Mouse (Mus musculus) liver, embryonic 12.5 days (tissue): ENCODE data around the gene Sez6l. TPM values are rescaled to one million over a fixed set of nuclear protein-coding genes. Genes with fewer than 3 reads are reported as not detected.
A peak's percentile ranks its signal among the peaks of the same experiment; 100 is the strongest.

Source experiments
- ATAC-seq: fragments of 200-750 bp; cut with Nextera tagmentation; 2 replicates; pipeline ENCODE4 v1.8.0; 2017; ENCODE audit warnings: moderate number of reproducible peaks, mild to moderate bottlenecking, moderate library complexity
- H3K27ac ChIP-seq: fragments of 300-500 bp; sonication (generic); 2 replicates; pipeline ENCODE4 v1.5.1; 2016; ENCODE audit warnings: mild to moderate bottlenecking
- H3K27me3 ChIP-seq: fragments of 300-500 bp; sonication (generic); replicated peaks from 2 replicates; pipeline ENCODE4 v1.6.1; 2016; ENCODE audit warnings: mild to moderate bottlenecking, moderate library complexity
- H3K36me3 ChIP-seq: fragments of 300-500 bp; sonication (generic); 2 replicates; pipeline ENCODE4 v1.6.1; 2016; ENCODE audit warnings: mild to moderate bottlenecking, moderate library complexity
- H3K4me1 ChIP-seq: fragments of 300-500 bp; sonication (generic); 2 replicates; pipeline ENCODE4 v1.6.1; 2016
- H3K4me2 ChIP-seq: fragments of 300-500 bp; sonication (generic); 2 replicates; pipeline ENCODE4 v1.6.1; 2016; ENCODE audit warnings: mild to moderate bottlenecking, moderate library complexity
- H3K4me3 ChIP-seq: fragments of 300-500 bp; sonication (generic); 2 replicates; pipeline ENCODE4 v1.5.1; 2016; ENCODE audit warnings: mild to moderate bottlenecking, moderate library complexity
- H3K9ac ChIP-seq: fragments of 300-500 bp; sonication (generic); 2 replicates; pipeline ENCODE4 v1.6.1; 2016; ENCODE audit warnings: mild to moderate bottlenecking, moderate library complexity
- H3K9me3 ChIP-seq: fragments of 300-500 bp; sonication (generic); replicated peaks from 2 replicates; pipeline ENCODE4 v1.6.1; 2016; ENCODE audit warnings: mild to moderate bottlenecking, moderate library complexity
- WGBS: fragments of 180-500 bp; shearing (Covaris S2); methylation state at CpG from one replicate; pipeline ENCODE4 v1.1.7; 2016; ENCODE audit not compliant: insufficient replicate concordance; 5-methylcytosine and 5-hydroxymethylcytosine counted together
- polyA plus RNA-seq: library from polyadenylated mRNA; unstranded; fragments of >200 nt; fragmentation: Nextera tagmentation; extraction: Ambion mirVana; gene quantifications from 2 replicates; pipeline ENCODE4 v1.2.1, GENCODE M21; 2016

The Sez6l gene
- polyA plus RNA-seq: 0.06 and 0.10 TPM in 2 replicates

DNA sequence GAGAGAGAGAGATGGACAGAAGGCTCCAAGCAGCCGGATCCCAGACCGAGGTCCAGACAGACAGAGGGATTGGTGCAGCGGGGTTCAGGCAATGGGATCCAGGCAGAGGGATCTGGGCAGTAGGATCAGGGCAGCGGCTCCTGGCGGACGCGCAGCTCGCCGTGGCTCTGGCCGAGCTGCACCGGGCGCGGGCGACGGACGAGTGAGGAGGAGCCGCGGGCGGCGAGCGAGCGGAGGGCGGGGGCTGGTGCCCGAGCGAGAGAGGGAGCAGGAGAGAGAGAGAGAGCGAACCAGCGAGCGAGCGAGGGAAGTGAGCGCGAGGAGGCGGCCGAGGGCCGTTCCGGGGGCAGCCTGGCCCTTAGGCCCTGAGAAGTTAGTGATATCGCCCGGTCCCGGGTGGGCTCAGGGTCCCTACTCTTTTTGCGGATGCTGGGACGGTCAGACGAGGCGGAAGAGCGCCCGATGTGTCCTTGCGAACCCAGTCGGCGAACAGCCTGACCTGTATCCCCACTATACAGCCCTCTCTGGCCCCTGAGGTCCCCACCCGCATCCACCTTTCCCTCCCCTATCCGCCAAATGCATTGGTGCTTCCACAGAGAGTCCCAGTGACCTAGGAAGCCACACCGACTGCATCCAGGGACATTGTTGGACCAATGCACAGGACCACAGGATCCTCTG, at the start of gene Sez6l:
Gene Sez6l (minus strand): TSS at position 193 of the 678 bp plus-strand sequence.
- Histone ChIP-seq H3K4me3 (peak within 1 kb of the TSS; percentile 15; the same call in 1 of the 2 replicates), H3K4me2 (peak within 1 kb of the TSS; percentile 47), H3K27ac (no peak within 1 kb of the TSS), H3K27me3 (peaks cover 64% of the 10 kb centered on the region), H3K36me3 (no peaks in the 10 kb centered on the region), H3K9me3 (no peaks in the 10 kb centered on the region), H3K9ac (no peak within 1 kb of the TSS), H3K4me1 (no peaks in the 10 kb centered on the region)
- 3% methylated on average over 50 of the region's 50 CpGs for WGBS
- no peak for ATAC-seq

DNA sequence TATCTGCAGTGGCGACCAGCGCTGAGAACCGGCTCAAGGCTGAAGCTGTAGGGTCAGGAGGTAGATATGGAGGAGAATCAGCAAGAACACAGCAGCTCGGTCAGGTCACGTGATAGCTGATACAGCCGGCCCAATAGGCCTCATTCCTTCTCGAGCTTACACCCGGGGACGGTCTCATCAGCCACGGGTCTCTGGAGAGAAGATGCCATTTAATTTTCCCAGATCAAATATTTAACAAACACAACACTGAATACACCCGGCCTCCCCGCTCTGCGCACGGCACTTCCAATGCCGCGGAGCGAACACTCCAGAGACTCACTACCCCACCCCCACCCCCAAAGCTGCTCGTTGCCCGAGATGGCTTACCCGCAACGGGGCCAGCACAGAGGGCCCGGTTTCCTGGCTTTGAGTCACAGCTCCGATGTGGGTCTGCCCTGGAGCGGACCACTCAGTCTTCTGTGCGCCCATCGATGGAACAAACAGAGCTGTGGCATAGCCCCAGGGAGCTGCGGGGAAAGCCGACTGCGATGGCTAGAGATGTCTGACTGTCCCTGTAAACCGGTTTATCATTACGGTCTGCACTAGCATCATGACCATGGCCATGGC, 48.7 kb upstream of the Sez6l start:
- Histone ChIP-seq H3K36me3 (no peaks in the 10 kb centered on the region), H3K4me2 (peak overlapping the region; percentile 9; the same call in 1 of the 2 replicates), H3K4me1 (no peaks in the 10 kb centered on the region), H3K27me3 (no peaks in the 10 kb centered on the region; the same call in 1 of the 2 replicates), H3K9ac (no peak overlapping the region), H3K9me3 (no peaks in the 10 kb centered on the region), H3K4me3 (no peak overlapping the region), H3K27ac (no peak overlapping the region)
- ATAC-seq: no peak
- 32% methylated on average over 31 of the region's 31 CpGs for WGBS

DNA sequence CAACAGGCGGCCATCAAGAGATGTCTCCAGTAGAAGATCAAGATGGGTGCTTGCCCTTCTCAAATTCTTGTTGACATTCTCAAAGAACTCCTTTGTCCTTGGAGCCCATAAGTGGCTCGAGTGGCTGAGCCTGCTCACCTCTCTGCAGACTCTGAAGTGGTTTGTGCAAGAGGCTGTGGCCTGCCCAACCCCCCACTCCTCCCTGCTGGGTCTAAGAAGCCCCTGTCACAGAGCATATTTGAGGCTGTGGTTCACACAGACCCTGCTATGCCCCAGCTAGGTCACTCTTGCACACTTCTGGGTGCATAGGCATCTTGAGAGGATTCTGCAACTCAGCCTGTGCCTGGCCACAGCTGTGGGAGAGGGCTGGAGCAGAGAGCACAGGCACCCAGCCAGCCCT, 46.0 kb upstream of the Sez6l start:
- Histone ChIP-seq H3K4me2 (no peak overlapping the region), H3K9ac (no peak overlapping the region), H3K27me3 (no peaks in the 10 kb centered on the region; the same call in 1 of the 2 replicates), H3K27ac (no peak overlapping the region), H3K4me1 (no peaks in the 10 kb centered on the region), H3K36me3 (no peaks in the 10 kb centered on the region), H3K4me3 (no peak overlapping the region), H3K9me3 (no peaks in the 10 kb centered on the region)
- no peak for ATAC-seq
- 41% methylated on average over 2 of the region's 2 CpGs for WGBS

DNA sequence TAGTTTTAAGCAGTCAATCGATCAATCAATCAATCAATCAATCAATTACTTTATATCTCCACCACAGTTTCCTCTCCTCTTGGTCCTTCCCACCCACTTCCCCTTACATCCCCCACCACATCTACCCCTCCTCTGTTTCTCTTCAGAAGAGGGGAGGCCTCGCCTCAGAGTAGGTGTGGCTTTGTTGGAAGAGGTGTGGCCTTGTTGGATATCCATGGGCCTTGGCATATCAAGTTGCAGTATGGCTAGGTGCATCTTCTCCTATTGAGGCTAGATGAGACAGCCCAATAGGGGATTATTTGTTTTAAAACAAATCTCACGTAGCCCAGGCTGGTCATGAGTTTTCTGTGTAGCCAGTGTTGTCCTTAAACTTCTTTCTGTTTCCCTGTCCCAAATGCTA, 43.3 kb upstream of the Sez6l start:
- Histone ChIP-seq H3K27me3 (no peaks in the 10 kb centered on the region), H3K9me3 (no peaks in the 10 kb centered on the region)
- 33% methylated on average over 3 of the region's 3 CpGs for WGBS

DNA sequence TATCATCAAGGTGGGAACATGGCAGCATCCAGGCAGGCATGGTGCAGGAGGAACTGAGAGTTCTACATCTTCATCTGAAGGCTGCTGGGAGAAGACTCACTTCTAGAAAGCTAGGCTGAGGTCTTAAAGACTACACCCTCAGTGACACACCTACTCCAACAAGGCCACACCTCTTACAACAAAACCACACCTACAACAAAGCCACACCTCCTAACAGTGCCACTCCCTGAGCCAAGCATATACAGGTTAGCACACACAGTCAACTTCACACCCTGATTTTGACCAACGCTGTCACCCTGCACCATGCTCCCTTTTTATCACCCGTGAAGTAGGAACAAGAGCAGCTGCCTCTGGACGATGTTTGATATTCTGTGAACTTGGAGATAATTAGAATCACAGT, 42.4 kb upstream of the Sez6l start:
- no peak for ATAC-seq
- Histone ChIP-seq H3K27me3 (no peaks in the 10 kb centered on the region), H3K4me2 (no peak overlapping the region), H3K27ac (no peak overlapping the region), H3K9ac (no peak overlapping the region), H3K4me1 (no peaks in the 10 kb centered on the region), H3K36me3 (no peaks in the 10 kb centered on the region), H3K4me3 (no peak overlapping the region), H3K9me3 (no peaks in the 10 kb centered on the region)
- WGBS: 64% methylated on average over 3 of the region's 3 CpGs

More for the DNA sequence above, 43.3 kb upstream of the Sez6l start:
- no peak for ATAC-seq
- Histone ChIP-seq H3K4me1 (no peaks in the 10 kb centered on the region), H3K4me3 (no peak overlapping the region), H3K36me3 (no peaks in the 10 kb centered on the region), H3K9ac (no peak overlapping the region), H3K27ac (no peak overlapping the region), H3K4me2 (no peak overlapping the region)

DNA sequence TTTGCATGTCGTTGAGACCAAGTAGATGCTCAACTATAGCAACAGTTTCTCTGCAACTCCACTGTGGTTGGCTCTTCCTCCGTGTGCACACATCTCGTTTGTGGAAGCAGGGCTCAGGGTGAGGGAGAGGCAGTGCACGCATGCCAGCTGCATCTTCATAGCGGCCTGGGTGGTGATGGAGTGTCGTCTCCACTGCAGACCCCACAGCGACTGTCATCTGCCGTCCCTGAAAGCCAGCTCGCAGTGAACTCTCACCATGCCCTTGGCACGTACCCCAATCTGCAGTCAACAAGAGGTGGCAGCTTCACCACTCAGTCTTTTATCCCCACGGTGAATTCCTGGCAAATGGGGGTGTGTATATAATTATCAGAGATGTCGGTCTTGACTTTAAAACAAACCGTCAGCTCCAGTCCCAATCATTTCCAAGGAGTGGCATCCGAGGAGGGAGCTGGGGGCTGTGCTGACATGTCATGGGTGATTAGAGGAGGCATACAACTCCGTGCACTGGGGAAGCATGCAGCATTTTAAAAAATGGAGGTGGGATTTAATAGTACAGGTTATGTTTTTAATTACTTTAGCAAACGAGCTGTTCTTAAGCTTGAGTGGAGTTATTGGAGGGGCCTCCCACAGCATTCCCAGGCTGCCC, 40.7 kb upstream of the Sez6l start:
- H3K4me2 ChIP-seq: no peak overlapping the region
- no peaks in the 10 kb centered on the region for H3K4me1 ChIP-seq
- no peaks in the 10 kb centered on the region for H3K9me3 ChIP-seq
- ATAC-seq: no peak
- 71% methylated on average over 16 of the region's 16 CpGs for WGBS
- H3K36me3 ChIP-seq: no peaks in the 10 kb centered on the region
- no peak overlapping the region for H3K4me3 ChIP-seq
- no peak overlapping the region for H3K9ac ChIP-seq
- H3K27ac ChIP-seq: no peak overlapping the region
- H3K27me3 ChIP-seq: no peaks in the 10 kb centered on the region

DNA sequence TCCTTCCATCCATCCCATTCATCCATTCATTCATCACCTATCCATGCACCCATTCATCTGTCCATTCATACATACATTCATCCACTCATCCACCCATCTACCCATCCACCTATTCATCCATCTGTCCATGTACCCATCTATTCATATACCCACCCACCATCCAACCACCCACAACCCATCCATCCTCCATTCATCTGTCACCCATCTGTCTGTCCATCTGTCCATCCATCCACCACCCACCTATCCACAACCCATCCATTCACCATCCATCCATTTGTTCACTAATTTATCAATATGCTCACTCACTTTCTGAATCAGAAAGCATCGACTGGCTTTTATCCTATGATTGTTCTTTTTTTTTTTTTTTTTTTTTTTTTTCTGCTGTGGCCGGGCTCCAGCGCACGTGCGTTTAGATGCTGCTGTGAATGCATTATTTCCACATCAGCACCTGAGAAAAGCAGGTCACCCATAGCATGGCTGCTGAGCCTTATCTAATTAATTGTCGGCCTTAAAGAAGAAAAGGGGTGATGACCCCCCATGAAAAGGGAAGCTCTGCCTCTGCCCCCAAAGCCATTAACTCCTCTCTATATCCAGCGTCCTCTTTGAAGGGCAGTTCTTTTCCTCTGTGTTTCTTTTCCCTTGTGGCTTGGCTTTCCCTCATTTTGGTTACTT, 39.1 kb upstream of the Sez6l start:
- 67% methylated on average over 7 of the region's 7 CpGs for WGBS
- H3K9me3 ChIP-seq: no peaks in the 10 kb centered on the region
- no peaks in the 10 kb centered on the region for H3K4me1 ChIP-seq
- H3K4me2 ChIP-seq: no peak overlapping the region
- H3K27ac ChIP-seq: no peak overlapping the region
- no peak overlapping the region for H3K9ac ChIP-seq
- no peaks in the 10 kb centered on the region for H3K36me3 ChIP-seq
- no peak overlapping the region for H3K4me3 ChIP-seq
- no peaks in the 10 kb centered on the region for H3K27me3 ChIP-seq
- no peak for ATAC-seq

DNA sequence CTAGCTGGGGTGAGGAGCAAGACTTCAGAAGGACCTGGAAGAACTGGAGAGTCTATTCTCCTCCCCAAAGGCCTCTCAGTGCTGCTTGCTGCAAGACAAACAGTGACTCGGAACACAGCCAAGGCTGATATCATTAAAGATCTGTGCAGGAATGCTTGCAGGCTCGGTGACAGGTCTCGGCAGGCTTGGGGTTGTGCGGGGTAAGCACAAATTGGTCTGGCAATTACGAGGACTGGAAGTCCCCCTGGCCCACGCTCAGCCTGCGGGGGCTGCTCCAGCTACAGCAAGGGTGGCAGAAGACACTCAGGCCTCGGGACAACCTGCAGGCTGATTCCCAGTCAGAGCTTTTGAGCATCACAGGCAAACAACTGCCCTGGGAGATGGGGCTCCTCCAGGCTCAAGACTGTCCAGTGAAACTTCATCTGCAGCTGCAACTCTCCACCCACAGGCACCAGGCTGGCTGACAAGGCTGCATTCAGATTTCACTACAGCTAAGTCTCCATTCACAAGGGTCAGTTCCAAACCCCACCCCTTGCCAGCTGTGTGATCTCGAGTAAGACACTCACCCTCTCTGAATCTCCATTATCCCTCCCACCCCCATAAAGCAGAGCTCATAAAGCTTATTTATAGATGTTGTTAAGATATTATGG, 31.0 kb upstream of the Sez6l start:
- no peak overlapping the region for H3K4me2 ChIP-seq
- no peak for ATAC-seq

DNA sequence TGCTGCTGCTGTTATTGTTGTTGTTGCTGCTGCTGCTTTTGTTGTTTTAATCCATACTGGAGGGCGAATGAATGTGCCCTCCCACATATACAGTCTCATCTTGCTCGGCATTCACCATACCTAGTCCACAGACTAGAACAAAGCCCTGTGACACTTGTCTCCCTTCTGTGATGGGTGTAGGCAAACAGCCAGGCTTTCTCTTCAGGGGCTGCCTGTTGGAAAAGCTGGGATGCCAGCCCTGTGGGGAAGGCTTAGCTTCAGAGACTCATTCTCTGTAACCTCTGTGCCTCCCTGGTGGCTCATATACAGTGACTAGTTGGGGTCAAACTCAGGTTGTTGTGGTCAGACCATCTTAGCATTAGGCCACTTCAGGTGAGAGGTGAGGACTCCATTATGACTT, 30.1 kb upstream of the Sez6l start:
- Histone ChIP-seq H3K4me3 (no peak overlapping the region), H3K27ac (no peak overlapping the region), H3K4me1 (no peaks in the 10 kb centered on the region), H3K9ac (no peak overlapping the region), H3K27me3 (no peaks in the 10 kb centered on the region), H3K36me3 (no peaks in the 10 kb centered on the region), H3K4me2 (no peak overlapping the region), H3K9me3 (no peaks in the 10 kb centered on the region)
- ATAC-seq: no peak
- 63% methylated on average over 2 of the region's 2 CpGs for whole genome bisulfite sequencing

More for the DNA sequence above, 31.0 kb upstream of the Sez6l start:
- H3K9me3 ChIP-seq: no peaks in the 10 kb centered on the region
- 39% methylated on average over 9 of the region's 9 CpGs for WGBS
- H3K4me3 ChIP-seq: no peak overlapping the region
- H3K36me3 ChIP-seq: no peaks in the 10 kb centered on the region
- no peaks in the 10 kb centered on the region for H3K4me1 ChIP-seq
- H3K27ac ChIP-seq: no peak overlapping the region
- no peak overlapping the region for H3K9ac ChIP-seq
- no peaks in the 10 kb centered on the region for H3K27me3 ChIP-seq

DNA sequence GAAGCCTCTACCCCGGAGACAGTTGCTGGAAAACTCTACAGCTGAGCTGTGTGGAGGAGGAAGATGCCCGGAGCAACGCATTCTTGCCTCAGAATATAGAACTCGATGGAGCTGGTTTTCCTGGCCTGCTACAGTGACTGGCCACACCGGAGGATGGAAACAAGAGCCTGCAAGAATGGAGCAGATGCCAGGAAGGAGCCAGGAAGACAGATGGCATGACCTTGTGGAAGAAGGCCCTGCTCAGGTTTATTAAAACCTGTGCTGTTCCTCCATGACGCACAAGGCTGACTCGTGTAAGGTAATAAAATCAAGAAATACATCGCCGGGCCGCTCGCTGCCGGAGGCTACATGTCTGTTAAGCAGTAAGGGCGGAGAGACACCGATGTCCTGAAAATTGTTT, 28.4 kb upstream of the Sez6l start:
- Histone ChIP-seq H3K4me2 (no peak overlapping the region), H3K27me3 (no peaks in the 10 kb centered on the region), H3K9me3 (no peaks in the 10 kb centered on the region), H3K9ac (no peak overlapping the region), H3K36me3 (no peaks in the 10 kb centered on the region), H3K4me1 (no peaks in the 10 kb centered on the region), H3K4me3 (no peak overlapping the region), H3K27ac (no peak overlapping the region)
- no peak for ATAC-seq
- 77% methylated on average over 14 of the region's 14 CpGs for WGBS

DNA sequence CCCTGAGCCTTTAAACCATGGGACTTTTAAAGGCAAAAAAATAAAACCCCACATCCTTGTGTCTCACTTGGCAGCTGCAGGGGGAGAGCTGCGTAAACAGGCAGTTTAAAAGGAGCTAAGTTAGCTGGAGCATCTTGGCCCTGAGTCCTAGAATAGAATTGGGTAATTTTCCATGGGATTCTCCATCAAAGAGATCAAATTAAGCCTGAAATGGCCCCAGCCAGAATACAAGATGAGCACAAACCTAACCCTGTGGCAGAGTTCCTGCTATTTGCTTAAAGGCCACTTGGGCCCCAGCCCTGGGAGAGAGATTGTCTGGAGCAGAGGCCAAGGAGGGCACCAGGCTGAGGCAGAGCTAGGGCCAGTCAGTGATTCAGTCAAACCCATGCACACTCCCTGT, 27.3 kb upstream of the Sez6l start:
- Histone ChIP-seq H3K27me3 (no peaks in the 10 kb centered on the region), H3K36me3 (no peaks in the 10 kb centered on the region), H3K27ac (no peak overlapping the region), H3K4me2 (no peak overlapping the region), H3K4me3 (no peak overlapping the region), H3K9ac (no peak overlapping the region), H3K4me1 (no peaks in the 10 kb centered on the region), H3K9me3 (no peaks in the 10 kb centered on the region)
- WGBS: 55% methylated on average over 1 of the region's 1 CpGs
- no peak for ATAC-seq
